Mouse (Mus musculus): ENCODE results near the gene Grm4. TPM values are rescaled to one million over a fixed set of nuclear protein-coding genes. Genes with fewer than 3 reads are reported as not detected.

Gene Grm4
- polyA plus RNA-seq, 1 experiment, result not detected

DNA sequence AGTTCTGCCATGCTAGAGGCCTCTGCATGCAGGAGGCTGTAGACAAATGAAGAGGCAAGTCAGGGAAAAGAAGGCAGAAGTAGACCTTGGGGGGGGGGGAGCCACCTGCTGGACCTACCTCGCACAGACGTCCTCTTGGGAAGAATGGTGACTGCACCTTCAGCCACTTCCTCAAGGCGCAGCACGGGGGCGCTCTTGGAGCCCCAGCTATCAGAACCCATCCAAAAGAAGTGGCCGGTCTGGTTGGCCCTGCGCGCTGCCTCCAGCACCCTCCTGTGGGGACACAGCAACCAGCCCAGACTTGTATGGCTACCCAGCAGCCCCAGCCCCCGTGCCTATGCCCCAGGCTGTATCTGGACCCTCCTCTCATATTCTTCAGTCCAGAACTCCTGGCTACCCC, 69.4 kb downstream of the Grm4 start:
- WGBS, result 49% methylated on average over 9 of the region's 9 CpGs
- H3K27ac ChIP-seq (ENCODE audit: insufficient read depth, low read depth, low read length), result no peak overlapping the region
- peaks cover 13% of the 10 kb centered on the region; the same call in 1 of the 2 replicates for H3K4me1 ChIP-seq (ENCODE audit: control insufficient read depth, insufficient read depth, low read length)
- H3K4me3 ChIP-seq (ENCODE audit: insufficient read depth, low read depth, low read length), result no peak overlapping the region
- TF ChIP-seq POLR2A (IDR thresholded peaks at IDR 0.05; ENCODE audit: insufficient read depth, low read depth, low read length) (no peak), CTCF (IDR thresholded peaks at IDR 0.05; ENCODE audit: insufficient read depth, low read depth, low read length) (peak; percentile 31; the same call in 1 of the 2 replicates)

DNA sequence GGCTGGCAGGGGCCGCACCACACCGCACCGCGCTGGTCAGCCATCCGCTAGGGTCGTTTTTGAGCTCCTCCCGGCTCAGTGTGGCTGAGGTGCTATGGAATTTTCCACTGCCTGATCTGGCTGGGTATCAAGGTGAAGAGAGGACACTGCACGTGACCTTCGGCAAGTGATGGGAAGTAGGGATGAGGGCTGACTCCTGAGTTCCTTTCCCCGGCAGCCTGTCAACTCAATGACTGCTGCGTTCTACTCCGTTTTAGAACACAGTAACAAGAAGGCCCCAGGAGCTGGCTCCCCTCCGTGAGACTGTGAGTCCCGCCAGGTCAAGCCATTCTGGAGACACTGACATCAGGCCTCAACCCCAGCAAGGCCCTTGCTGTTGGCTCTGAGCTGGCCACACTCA, 70.0 kb downstream of the Grm4 start:
- no peak overlapping the region for H3K4me3 ChIP-seq (ENCODE audit: insufficient read depth, low read depth, low read length)
- WGBS, result 88% methylated on average over 14 of the region's 14 CpGs
- H3K4me1 ChIP-seq (ENCODE audit: control insufficient read depth, insufficient read depth, low read length), result peaks cover 16% of the 10 kb centered on the region
- no peak overlapping the region for H3K27ac ChIP-seq (ENCODE audit: insufficient read depth, low read depth, low read length)
- TF ChIP-seq POLR2A (IDR thresholded peaks at IDR 0.05; ENCODE audit: insufficient read depth, low read depth, low read length), result no peak
- TF ChIP-seq CTCF (IDR thresholded peaks at IDR 0.05; ENCODE audit: insufficient read depth, low read depth, low read length), result no peak

DNA sequence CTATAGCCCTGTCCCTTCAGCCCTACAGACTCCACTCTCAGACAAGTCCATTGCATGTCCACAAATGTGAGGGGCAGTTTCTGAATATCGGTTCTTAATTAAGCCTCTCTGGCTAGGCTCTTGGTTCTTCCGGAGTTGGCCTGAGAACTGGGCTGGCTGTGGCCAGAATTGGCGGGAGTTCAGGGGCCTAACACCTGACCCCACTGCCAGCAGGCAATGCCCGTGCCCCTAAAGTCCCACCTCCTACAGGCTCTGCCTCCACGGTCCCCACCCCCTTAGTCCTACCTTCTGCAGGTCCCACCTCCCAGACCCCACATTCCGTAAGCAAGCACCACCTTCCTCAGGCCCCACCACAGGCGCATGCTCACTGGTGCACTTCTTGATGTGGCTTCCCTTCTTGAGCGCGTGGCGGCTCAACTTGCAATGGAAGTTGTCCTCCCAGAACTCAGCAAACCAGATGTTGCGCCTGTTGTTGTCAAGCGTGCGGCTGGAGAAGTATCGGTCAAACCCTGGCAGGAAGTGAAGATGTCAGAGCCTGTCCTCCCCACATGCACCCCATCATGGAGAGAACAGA, 71.4 kb downstream of the Grm4 start:
- WGBS, result 81% methylated on average over 14 of the region's 14 CpGs
- peaks cover 26% of the 10 kb centered on the region for H3K4me1 ChIP-seq (ENCODE audit: control insufficient read depth, insufficient read depth, low read length)
- TF ChIP-seq POLR2A (IDR thresholded peaks at IDR 0.05; ENCODE audit: insufficient read depth, low read depth, low read length) (no peak), CTCF (IDR thresholded peaks at IDR 0.05; ENCODE audit: insufficient read depth, low read depth, low read length) (no peak)
- no peak overlapping the region for H3K27ac ChIP-seq (ENCODE audit: insufficient read depth, low read depth, low read length)
- H3K4me3 ChIP-seq (ENCODE audit: insufficient read depth, low read depth, low read length), result no peak overlapping the region

DNA sequence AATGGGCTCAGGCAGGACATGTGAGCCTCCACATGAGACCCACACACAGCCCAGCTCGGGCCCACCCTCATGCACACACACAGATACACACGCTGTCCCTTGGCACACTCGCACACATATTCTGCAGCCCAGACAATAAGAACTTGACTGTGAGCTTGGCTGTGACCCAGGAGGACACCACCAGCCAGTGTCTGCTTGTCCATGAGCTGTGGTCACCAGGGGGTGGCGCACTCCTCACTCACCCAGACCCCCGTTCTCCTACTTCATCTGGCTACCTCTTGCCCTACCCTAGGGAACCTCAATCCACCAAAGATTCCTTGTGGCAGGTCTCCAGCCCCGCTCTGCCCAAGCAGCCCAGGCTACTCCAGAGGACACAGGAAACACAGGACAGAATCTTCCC, 72.5 kb downstream of the Grm4 start:
- Histone ChIP-seq H3K27ac (ENCODE audit: insufficient read depth, low read depth, low read length) (no peak overlapping the region), H3K4me3 (ENCODE audit: insufficient read depth, low read depth, low read length) (no peak overlapping the region), H3K4me1 (ENCODE audit: control insufficient read depth, insufficient read depth, low read length) (peaks cover 26% of the 10 kb centered on the region)
- TF ChIP-seq CTCF (IDR thresholded peaks at IDR 0.05; ENCODE audit: insufficient read depth, low read depth, low read length) (no peak), POLR2A (IDR thresholded peaks at IDR 0.05; ENCODE audit: insufficient read depth, low read depth, low read length) (no peak)
- 60% methylated on average over 6 of the region's 6 CpGs for WGBS

DNA sequence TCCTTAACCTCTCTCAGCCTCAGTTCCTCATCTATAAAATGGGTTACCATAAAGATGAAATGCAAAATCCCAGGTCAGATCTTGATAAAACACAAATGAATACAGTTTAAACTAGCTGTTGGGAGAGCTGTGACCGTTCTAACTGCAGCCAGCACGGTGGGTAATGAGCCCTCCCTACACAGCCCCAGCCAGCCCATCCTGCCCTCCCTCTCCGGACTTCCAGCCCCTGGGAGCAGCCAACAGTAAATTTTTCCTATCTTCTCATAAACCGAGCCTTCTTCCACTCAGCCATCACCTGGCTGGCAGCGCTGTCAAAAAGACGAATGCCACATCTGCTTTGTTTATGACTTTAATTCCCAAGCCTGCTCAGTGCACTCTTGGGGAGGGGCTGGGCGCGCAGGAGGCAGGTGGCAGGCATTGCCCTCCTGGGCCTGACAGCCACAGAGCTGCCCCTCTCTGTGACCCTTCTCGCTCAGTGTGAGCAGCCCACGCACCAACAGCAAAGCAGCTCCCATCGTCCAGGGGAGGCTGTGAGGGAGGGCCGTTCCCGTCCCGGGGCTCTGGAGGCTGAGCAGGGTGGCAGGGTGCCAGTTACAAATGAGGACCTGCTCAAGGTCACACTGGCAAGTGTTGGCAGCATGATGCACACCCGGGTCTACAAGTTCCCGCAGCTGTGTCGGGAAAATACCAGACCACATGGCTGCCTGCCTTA, 75.7 kb downstream of the Grm4 start:
- WGBS, result 46% methylated on average over 17 of the region's 17 CpGs
- TF ChIP-seq POLR2A (IDR thresholded peaks at IDR 0.05; ENCODE audit: insufficient read depth, low read depth, low read length) (no peak), CTCF (IDR thresholded peaks at IDR 0.05; ENCODE audit: insufficient read depth, low read depth, low read length) (no peak)
- no peak overlapping the region for H3K27ac ChIP-seq (ENCODE audit: insufficient read depth, low read depth, low read length)
- no peak overlapping the region for H3K4me3 ChIP-seq (ENCODE audit: insufficient read depth, low read depth, low read length)
- peaks cover 40% of the 10 kb centered on the region for H3K4me1 ChIP-seq (ENCODE audit: control insufficient read depth, insufficient read depth, low read length)

DNA sequence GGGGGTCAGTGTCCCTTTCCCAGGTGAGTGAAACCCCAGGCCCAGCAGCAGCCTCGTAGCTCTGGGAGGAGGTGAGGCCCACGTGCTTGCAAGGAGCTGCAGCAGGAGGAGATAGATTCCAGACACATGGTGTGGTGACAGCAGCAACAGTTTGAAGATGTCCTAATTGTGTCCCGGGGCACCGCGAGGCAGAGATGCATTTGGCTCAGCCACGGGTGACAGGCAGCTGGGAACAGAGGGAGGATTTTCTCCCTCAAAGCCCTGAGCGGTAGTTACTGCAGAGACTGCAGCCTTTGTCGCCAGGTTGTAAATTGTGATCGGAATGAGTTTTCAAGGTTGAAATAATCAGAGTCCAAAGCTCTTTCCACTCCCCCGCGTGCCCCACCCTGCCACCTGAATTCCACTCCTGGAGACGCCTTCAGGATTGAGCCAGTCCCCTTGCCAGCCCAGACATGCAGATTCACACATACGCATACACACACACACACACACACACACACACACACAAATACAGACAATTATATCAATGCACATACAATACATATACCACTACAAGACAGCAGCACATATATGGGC, 78.6 kb downstream of the Grm4 start:
- no peak overlapping the region for H3K4me3 ChIP-seq (ENCODE audit: insufficient read depth, low read depth, low read length)
- peak overlapping the region; percentile 10; the same call in 1 of the 2 replicates for H3K27ac ChIP-seq (ENCODE audit: insufficient read depth, low read depth, low read length)
- TF ChIP-seq POLR2A (IDR thresholded peaks at IDR 0.05; ENCODE audit: insufficient read depth, low read depth, low read length) (no peak), CTCF (IDR thresholded peaks at IDR 0.05; ENCODE audit: insufficient read depth, low read depth, low read length) (no peak)
- 49% methylated on average over 13 of the region's 13 CpGs for WGBS
- H3K4me1 ChIP-seq (ENCODE audit: control insufficient read depth, insufficient read depth, low read length), result peaks cover 47% of the 10 kb centered on the region

DNA sequence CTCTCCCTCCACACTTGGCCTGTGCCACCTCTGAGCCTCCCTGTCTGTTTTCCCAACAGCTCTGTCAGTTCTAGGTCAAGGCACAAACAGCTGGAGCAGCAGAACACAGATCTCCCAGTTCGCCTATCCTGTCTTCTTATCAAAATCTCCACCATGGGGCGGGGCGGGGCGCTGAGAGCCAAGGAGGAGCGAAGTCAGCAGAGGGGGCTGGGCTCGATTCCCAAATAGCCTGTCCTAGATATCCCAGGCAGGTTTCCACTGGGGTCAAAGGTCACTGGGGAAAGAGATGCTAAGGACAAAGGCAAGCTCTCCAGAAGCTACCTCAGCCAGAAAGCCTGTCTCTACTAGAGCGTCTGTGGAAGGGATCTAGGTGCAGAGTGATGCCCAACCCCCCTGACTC, 79.4 kb downstream of the Grm4 start:
- H3K27ac ChIP-seq (ENCODE audit: insufficient read depth, low read depth, low read length), result no peak overlapping the region
- peaks cover 55% of the 10 kb centered on the region for H3K4me1 ChIP-seq (ENCODE audit: control insufficient read depth, insufficient read depth, low read length)
- TF ChIP-seq CTCF (IDR thresholded peaks at IDR 0.05; ENCODE audit: insufficient read depth, low read depth, low read length) (no peak), POLR2A (IDR thresholded peaks at IDR 0.05; ENCODE audit: insufficient read depth, low read depth, low read length) (no peak)
- H3K4me3 ChIP-seq (ENCODE audit: insufficient read depth, low read depth, low read length), result no peak overlapping the region
- 78% methylated on average over 7 of the region's 7 CpGs for WGBS

DNA sequence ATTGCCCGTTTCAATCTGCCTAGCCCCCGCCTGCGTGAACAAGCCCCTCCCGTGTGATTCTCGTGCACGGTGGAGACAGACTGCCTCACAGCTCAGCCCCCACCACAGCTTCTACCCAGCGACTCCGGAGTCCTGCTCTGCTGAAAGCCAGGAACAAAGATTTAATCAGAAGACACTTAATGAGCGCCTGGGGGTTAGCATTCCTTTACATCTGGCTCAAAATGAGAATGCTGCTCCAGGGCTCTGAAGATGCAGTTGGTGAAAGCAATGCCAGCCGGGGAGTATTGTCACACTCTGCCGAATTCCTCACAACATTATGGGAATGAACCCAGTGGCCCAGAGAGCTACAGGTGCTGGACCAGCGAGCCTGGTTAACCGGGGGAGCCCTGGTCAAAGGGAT, 85.4 kb downstream of the Grm4 start:
- TF ChIP-seq CTCF (IDR thresholded peaks at IDR 0.05; ENCODE audit: insufficient read depth, low read depth, low read length), result no peak
- TF ChIP-seq POLR2A (IDR thresholded peaks at IDR 0.05; ENCODE audit: insufficient read depth, low read depth, low read length), result no peak
- WGBS, result 16% methylated on average over 13 of the region's 13 CpGs
- H3K4me3 ChIP-seq (ENCODE audit: insufficient read depth, low read depth, low read length), result no peak overlapping the region
- H3K4me1 ChIP-seq (ENCODE audit: control insufficient read depth, insufficient read depth, low read length), result peaks cover 62% of the 10 kb centered on the region
- H3K27ac ChIP-seq (ENCODE audit: insufficient read depth, low read depth, low read length), result no peak overlapping the region

DNA sequence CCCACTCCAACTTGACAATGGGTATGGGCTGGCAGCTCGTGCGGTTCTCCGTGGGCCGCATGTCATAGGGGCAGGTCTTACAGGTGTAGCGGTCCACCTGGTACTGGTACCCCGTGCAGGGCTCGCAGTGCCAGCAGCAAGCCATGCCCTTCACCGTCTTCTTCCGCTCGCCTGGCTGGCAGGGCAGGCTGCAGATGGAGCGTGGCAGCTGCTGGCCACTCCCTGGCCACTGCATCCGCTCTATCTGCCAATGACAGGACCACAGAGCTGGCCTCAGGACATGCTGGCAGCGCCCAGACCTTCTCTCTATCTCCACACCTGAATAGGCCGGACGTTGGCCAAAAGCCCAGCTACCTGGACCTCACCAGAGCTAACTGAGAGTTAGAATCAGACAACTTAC, 86.0 kb downstream of the Grm4 start:
- H3K27ac ChIP-seq (ENCODE audit: insufficient read depth, low read depth, low read length), result no peak overlapping the region
- H3K4me1 ChIP-seq (ENCODE audit: control insufficient read depth, insufficient read depth, low read length), result peaks cover 64% of the 10 kb centered on the region
- H3K4me3 ChIP-seq (ENCODE audit: insufficient read depth, low read depth, low read length), result no peak overlapping the region
- TF ChIP-seq CTCF (IDR thresholded peaks at IDR 0.05; ENCODE audit: insufficient read depth, low read depth, low read length), result no peak
- no peak for TF ChIP-seq POLR2A (IDR thresholded peaks at IDR 0.05; ENCODE audit: insufficient read depth, low read depth, low read length)
- WGBS, result 88% methylated on average over 15 of the region's 15 CpGs

All from olfactory bulb, adult 2 months (tissue).